Mouse (Mus musculus) layer of hippocampus, postnatal 25 days (tissue): ENCODE measurements around the gene Gm49384. TPM values are rescaled to one million over a fixed set of nuclear protein-coding genes. Genes with fewer than 3 reads are reported as not detected.
"Not testable (repeated sequence)": the region's sequence is repeated elsewhere in the genome, so short reads cannot be mapped to it uniquely, and the experiment has no call there.

Experiments
- DNase-seq, 2 experiments: peaks; one replicate each; pipeline ENCODE4 v3.0.0; 2022; ENCODE audit warnings: mixed read lengths in 2 of 2, low spot score in 1 of 2; ENCODE audit errors: extremely low spot score in 1 of 2
- total RNA-seq, 2 experiments: library from RNA; stranded (reverse); gene quantifications; 2 replicates each; pipeline ENCODE4 v1.2.3; 2021

Gm49384 gene
- total RNA-seq, 2 experiments from 2014 or later, result 3.4 to 3.8 TPM

DNA sequence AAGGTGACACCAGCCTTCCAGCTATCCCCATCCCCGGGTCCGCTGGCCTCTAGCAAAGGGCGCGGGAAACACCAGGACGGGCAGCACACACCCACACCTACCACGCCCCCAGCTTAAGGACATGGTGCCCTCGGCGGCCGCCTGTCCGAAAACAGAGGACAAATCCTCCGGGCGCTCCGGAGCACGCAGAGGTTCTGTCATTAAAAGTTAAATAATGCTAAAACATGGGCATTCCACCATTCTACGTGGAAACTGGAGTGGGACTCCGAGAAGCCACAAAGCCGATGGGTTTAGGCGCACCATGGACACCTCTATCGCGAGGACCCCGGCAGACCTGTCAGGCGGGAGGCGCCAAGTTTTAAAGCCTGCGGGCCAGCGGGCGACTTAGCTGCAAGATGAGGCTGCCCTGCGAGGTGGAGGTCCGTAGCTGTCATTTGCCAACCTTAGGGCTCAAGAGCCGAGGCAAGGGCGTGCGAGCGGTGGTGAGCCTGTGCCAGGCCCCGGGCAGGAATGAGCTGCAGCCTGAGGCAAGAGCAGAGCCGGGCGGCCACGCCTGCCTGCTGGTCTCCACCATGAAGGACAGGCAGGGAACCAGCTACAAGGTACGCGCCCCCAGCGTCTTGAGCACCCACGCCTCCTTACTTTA is 35.5 kb downstream of the Gm49384 start, which contains the start of gene Lrr1:
TSS of gene Lrr1 (plus strand) at position 354 of the 646 bp plus-strand sequence.
- peak; percentile 81 to 90 for DNase-seq

DNA sequence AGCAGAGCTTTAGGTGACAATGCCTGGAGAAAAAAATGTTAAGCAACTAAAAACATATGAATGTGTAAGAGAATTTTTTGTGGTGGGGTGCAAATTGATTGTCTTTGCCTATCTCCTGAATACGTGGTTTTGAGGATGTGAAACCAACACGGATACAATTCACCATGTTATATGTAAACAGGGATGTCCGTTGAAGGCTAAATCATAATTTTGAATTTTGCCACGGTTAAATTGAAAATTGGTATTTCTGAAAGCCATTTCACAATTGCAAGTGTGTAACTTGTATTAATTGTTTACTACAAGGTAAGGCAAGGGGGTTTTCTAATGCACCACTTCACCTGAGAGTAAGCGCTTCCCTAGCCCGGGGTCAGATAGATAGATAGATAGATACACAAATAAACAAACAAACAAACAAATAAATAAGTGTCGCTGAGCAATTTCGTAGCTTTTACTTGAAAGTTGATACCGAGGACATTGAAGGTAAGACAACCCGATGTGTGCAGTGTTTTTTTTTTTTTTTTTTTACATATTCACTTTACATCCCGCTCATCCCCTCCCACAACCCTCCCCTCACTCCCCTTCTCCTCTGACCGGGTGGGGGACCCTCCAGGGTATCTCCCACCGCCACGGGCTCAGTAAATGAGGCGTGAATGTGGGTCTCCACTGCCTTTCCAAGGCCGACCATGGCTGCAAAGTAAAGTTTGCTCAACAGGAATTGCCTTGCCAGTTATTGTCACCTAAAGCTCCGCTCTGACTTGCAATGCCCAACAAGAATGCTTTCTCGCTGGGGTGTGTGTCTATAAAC is 36.2 kb downstream of the Gm49384 start:
- no peak for DNase-seq

DNA sequence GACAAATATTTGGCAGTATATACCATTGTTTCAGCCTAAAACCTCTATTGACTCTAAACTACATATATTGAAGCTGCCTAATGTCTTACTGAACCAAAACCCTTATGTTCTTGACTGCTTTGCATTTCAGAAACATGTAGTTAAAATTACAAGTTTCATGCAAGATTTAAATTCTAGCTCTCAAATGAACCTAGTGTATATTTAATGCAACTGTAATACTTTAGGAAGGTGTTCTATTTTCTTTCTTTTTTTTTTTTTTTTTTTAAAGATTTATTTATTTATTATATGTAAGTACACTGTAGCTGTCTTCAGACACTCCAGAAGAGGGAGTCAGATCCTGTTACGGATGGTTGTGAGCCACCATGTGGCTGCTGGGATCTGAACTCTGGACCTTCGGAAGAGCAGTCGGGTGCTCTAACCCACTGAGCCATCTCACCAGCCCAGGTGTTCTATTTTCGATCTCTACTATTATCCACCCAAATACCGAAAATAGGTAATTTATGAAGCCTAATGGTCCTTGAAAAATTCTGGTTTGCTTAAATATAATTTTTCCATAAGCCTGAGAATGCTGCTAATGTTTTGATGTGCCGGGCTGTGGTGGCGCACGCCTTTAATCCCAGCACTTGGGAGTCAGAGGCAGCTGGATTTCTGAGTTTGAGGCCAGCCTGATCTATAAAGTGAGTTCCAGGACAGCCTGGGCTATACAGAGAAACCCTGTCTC is 37.0 kb downstream of the Gm49384 start:
- not testable (repeated sequence) for DNase-seq

DNA sequence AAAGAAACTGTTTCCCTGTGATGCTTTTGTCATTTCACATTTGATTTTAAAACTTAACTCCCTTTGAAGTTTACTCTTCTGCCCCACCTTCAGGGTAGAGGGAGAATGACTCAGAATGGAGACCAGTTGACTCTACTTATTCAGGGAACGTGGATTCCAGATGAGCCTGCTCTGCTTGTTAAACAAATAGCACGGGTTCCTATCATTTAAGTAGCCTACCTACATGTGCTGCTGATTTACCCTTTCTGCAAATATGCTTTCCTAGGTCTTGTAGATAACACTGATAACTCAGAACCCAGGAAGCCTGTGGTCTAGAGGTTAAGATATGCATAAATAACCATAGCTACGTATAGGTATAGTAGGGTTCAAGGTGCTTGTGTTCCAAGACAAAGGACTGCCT is 39.2 kb downstream of the Gm49384 start:
- no peak for DNase-seq

DNA sequence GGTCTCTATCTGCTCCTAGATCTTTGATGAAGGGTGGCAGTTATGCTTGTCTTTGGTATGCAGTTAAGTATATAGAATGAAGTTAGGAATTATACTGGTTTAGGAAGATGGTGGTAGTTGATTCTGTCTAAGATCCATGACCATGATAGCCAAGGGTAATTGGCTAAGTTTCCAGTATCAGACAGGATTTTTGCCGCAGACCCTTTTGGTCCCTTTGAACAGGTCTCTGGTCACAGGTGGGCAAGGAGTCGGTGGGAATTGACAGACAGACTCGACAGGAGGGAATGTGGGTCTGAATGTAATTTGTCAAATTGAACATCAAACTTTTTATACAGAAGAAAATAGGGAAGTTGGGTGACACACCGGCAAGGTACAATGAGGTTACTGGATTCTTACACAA is 40.5 kb downstream of the Gm49384 start:
- not testable (repeated sequence) for DNase-seq

DNA sequence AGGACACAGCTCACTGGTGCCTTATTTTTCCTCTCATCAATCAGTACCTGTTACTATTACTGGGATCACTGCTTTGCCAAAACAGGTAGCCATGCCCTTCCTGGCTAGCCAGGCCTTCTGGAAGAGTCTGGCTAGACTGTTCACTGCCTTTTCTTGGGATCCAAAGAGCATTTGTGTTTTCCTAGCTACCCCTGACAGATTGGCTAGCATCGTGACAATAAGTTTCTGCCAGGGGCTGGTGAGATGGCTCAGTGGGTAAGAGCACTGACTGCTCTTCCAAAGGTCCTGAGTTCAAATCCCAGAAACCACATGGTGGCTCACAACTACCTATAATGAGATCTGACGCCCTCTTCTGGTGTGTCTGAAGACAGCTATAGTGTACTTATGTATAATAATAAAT is 43.4 kb downstream of the Gm49384 start:
- DNase-seq, result not testable (repeated sequence)

DNA sequence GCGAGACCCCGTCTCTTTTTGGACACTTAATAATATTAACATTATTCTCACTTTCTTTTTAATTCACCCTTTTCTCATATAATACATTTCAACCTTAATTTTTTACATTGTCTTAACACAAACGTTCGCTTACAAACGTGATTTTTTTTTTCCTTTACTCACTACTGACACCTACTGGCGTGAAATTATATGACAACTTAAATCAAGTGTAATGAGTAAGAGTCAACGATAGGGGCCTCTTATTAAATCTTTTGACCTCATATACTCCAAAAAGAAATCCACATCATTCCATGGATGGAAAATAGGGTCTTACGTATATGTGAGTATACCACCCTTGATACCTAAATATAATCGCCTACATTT is 44.5 kb downstream of the Gm49384 start:
- DNase-seq, result no peak

DNA sequence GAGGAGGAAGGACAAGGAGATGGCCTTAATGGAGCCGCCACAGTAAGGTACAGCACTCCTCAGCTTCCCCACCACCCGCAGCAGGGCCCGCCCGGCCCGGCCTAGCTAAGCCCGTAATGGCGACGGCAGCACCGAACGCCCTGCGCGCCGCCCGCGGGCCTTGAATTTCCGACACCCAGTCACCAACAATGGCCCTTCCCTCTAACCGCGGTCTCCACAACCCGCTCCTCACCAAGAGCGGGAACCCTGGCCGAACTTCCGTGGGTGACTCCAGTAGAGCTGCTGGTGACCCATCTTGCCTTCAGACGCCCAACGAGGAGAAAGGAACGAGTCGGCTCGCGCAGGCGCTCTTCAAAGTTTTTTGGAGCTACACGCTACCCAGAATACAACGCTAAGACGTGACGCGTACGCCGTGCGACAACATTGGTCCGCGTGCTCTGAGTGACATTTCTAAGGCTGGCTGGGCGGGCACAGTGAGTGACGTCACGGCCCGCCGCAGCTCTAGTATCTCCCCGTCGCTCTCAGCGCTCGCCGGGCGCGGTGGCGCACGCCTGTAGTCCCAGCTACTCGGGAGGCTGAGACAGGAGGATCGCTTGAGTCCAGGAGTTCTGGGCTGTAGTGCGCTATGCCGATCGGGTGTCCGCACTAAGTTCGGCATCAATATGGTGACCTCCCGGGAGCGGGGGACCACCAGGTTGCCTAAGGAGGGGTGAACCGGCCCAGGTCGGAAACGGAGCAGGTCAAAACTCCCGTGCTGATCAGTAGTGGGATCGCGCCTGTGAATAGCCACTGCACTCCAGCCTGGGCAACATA is 45.1 kb downstream of the Gm49384 start, which contains the start of gene Rps29:
TSS of gene Rps29 (minus strand) at position 422 of the 813 bp plus-strand sequence.
- DNase-seq, result peak; percentile 93 to 96

DNA sequence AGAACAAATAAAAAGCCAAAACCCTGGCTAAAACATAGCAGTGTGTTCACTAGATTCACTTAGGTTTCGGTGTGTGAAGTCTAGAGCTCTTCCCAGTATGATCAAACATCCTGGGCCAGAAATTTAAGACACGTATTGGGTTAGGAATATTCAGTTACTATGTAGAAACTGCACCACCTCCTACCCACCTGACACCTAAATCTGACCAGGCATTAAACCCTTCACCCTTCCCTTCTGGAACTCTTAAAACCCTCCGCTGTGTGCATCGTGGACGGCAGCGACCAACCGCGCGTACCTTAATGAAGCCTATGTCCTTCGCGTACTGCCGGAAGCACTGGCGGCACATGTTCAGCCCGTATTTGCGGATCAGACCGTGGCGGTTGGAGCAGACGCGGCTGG is 45.7 kb downstream of the Gm49384 start:
- no peak for DNase-seq

DNA sequence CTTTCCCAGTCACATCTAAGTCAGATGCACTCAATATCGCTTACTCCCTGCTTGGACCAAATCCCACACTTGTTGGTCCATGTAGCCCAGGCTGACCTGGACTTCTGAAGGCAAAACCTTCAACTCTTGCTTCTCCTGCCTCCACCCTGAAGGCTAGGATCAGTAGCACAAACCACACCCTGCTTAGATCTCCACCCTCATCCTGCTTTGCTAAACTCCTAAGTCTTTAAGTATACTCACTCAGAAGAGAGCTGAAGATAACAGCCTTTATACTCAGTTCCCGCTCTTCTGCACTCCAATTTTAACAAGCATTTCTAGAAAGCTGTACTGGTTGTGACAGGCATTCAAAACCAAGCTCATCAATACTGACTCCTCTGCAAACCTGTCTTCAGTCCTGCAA is 47.0 kb downstream of the Gm49384 start:
- no peak for DNase-seq

DNA sequence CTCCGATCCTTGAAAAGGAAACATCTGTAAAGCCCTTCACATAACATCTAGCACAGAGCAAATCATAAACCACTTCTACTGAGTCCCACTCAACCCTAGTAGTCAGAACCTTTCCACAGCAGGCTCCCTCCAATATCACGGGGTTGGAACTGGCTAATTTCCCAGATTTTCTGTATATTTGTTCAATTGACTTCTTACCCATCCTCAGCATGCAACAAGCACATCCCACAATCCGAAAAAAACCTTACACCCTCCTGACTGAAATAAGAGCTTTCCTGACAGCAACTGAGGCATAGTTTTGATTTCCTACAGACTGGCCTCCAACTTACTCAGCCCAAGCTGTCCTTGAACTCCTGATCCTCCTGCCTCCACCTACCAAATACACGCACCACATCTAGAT is 47.6 kb downstream of the Gm49384 start:
- no peak for DNase-seq

DNA sequence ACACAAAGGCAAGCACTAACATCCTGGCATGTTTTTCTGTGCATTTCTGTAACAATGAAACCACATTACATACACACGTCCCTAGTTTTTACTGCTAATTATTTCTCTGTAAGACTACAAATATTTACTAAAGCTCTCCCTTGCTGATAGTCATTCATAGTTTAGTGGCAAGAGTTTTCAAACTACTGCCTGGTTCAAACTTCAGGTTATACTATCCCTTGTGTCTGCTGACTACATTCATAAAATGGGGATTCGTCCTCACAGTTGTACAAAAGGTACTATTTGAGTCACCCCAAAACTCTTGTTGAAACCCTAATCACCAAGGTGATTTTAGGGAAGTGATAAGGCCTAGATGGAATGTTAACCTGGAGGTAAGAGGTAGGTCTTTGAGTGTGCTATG is 48.1 kb downstream of the Gm49384 start:
- no peak for DNase-seq

DNA sequence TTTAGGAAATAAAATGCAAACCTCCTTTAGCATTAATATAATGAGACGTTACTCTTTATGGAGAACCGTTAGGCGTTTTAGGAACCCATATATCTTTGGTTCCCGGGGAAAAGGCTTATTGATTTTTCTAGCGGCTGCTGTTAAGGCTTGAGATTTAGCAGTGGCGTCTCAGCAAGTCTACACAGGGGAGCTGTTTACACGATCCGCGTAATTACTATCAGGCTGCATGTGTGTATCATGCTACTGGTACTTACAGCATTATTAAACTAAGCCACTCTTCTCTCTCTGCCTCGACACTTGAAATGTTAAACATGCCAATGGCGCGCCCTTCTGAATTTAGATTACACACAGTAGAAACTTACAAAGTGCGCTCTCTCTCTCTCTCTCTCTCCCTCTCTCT is 54.0 kb downstream of the Gm49384 start:
- no peak for DNase-seq

DNA sequence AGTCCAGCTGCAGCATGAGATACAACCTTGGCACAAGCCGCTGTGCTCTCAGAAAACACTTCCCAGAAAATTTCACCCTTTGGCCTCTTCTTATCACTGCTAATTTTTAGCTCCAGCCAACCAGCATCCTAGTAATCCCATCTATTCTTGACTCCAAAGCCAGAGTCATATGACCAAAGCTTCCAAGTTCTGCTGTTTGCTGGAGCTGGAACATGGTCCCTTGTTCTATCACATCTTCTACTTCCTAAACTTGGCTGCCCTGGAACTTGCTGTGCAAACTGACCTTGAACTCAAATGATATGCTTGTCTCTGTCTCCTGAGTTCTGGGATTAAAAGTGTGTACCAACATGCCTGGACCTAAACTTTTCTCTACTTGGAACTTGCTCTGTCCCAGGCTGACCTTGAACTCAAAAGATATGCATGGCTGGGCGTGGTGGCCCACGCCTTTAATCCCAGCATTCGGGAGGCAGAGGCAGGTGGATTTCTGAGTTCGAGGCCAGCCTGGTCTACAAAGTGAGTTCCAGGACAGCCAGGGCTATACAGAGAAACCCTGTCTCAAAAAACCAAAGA is 56.8 kb downstream of the Gm49384 start:
- DNase-seq, result no peak

DNA sequence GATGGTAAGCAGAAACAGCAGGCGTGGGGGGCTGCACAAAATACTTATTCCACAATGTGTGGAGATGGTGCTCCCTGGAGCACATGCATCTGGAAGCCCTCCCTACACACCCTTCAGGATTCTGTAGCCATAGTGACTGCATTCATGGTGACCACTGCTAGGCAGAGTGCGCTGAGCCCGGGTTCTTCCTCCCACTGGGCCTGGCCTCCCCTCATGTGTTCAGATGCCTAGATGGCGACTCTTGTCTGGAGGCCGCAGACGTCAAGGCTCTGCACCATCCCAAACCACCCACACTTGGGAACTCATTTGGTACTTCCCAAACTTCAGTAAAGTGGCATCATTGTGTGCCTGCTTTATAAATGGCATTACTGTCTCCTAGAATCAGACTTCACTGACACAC is 60.6 kb downstream of the Gm49384 start:
- no peak for DNase-seq

DNA sequence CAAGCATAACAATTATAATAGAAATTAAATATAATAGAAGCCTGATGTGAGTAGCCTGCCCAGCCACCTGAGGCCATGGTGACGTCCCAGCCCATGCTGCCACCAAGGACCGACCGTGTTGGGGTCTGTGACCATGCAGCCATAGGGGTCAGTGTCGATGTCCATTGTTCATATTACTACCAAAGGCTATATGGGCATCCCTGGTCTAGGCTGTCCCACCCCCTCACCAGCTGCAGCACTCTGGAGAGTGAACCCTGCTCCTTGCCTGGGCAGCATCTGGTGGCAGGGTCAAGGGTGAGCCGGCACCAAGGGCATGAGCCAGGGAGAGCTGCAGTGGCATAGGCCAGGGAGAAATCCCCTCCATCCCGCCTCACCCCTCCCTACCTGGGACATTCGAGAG is 64.2 kb downstream of the Gm49384 start:
- DNase-seq, result no peak
